8 mouse cellular contexts compared by ENCODE assay signal in the genomic region with DNA sequence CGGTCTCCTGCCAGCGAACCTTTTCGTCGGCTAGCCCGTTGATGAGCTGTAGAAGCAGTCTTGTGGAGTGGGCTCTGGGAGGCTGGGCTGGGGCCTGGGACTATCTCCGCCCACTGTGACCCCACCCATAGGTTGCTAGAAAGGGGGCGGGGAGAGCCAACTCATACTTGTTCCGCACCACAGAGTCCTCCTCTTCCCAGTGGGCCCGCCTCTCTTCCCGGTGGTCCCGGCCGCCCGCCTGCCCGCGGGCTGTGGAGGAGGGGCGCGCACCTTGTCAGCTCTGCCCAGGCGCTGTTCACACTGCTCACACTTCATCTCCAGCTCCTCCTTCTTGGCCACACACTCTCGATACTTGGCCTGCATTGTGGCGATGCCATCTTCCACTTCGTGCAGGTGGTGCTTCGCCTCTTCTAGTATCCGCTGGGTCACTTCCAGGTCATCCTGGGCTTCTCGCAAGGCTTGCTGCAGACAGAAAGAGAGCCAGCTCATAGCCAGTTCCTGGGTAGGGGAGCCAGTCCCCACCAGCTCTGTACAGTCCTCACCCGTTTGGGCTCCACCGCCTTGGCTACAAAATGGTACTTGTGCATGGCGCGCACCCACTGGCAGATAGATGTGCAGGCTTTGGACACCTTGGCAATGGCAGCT. TPM values are rescaled to one million over a fixed set of nuclear protein-coding genes. Genes with fewer than 3 reads are reported as not detected.
DNase-seq lines count a peak whose midpoint lies in the region; ATAC-seq and TF ChIP-seq lines count a peak whose summit lies in the region.

No protein-coding gene starts in this region.

- DNase-seq in kidney, adult 8-10 months, result no peak
- DNase-seq in kidney, postnatal 0 days (ENCODE audit: low spot score), result peak; percentile 93
- peak; percentile 64 for DNase-seq in liver, embryonic 11.5 days (ENCODE audit: low spot score)
- peak; percentile 68 for DNase-seq in neural tube, embryonic 10.5 days (ENCODE audit: extremely low spot score, low spot score)
- DNase-seq in thymus, postnatal 4 days, result peak; percentile 47

- peaks cover 14% of the 10 kb centered on the region for H3K4me1 ChIP-seq in kidney, embryonic 16.5 days (ENCODE audit: insufficient read depth, low read length)
- H3K4me1 ChIP-seq in forebrain, embryonic 13.5 days, result peaks cover 24% of the 10 kb centered on the region
- peaks cover 10% of the 10 kb centered on the region; the same call in 1 of the 2 replicates for H3K4me1 ChIP-seq in kidney, postnatal 0 days (replicated peaks; ENCODE audit: insufficient read depth, low read length)
- H3K4me1 ChIP-seq in liver, embryonic 11.5 days (replicated peaks; ENCODE audit: control insufficient read depth, insufficient read depth, low read length), result peaks cover 6% of the 10 kb centered on the region; the same call in 1 of the 2 replicates

- H3K36me3 ChIP-seq in kidney, embryonic 16.5 days (ENCODE audit: insufficient read depth, low read length), result no peaks in the 10 kb centered on the region
- H3K36me3 ChIP-seq in forebrain, embryonic 13.5 days (ENCODE audit: poor library complexity, severe bottlenecking), result no peaks in the 10 kb centered on the region
- H3K36me3 ChIP-seq in kidney, postnatal 0 days (ENCODE audit: insufficient read depth, low read length), result no peaks in the 10 kb centered on the region
- H3K36me3 ChIP-seq in liver, embryonic 11.5 days (ENCODE audit: control insufficient read depth, insufficient read depth, low read length), result no peaks in the 10 kb centered on the region

- no peaks in the 10 kb centered on the region for H3K27me3 ChIP-seq in kidney, embryonic 16.5 days (ENCODE audit: insufficient read depth, low read length)
- H3K27me3 ChIP-seq in forebrain, embryonic 13.5 days, result no peaks in the 10 kb centered on the region
- H3K27me3 ChIP-seq in kidney, postnatal 0 days (ENCODE audit: insufficient read depth, low read length), result no peaks in the 10 kb centered on the region
- H3K27me3 ChIP-seq in liver, embryonic 11.5 days (replicated peaks; ENCODE audit: control insufficient read depth, insufficient read depth, low read length), result no peaks in the 10 kb centered on the region; the same call in 1 of the 2 replicates

- H3K4me2 ChIP-seq in kidney, embryonic 16.5 days (replicated peaks; ENCODE audit: low read depth, low read length), result peak overlapping the region; percentile 71
- peak overlapping the region; percentile 53 for H3K4me2 ChIP-seq in forebrain, embryonic 13.5 days
- H3K4me2 ChIP-seq in kidney, postnatal 0 days (ENCODE audit: low read length), result peak overlapping the region; percentile 49
- peak overlapping the region; percentile 66 for H3K4me2 ChIP-seq in liver, embryonic 11.5 days

- peak overlapping the region; percentile 46 for H3K4me3 ChIP-seq in kidney, embryonic 16.5 days (ENCODE audit: low read length)
- H3K4me3 ChIP-seq in forebrain, embryonic 13.5 days, result peak overlapping the region; percentile 25
- H3K4me3 ChIP-seq in kidney, postnatal 0 days (replicated peaks; ENCODE audit: low read depth, low read length), result peak overlapping the region; percentile 10
- H3K4me3 ChIP-seq in liver, embryonic 11.5 days (ENCODE audit: low read depth, low read length), result peak overlapping the region; percentile 38

- no peaks in the 10 kb centered on the region for H3K9me3 ChIP-seq in kidney, embryonic 16.5 days (ENCODE audit: low read length)
- no peaks in the 10 kb centered on the region for H3K9me3 ChIP-seq in forebrain, embryonic 13.5 days (replicated peaks)
- H3K9me3 ChIP-seq in kidney, postnatal 0 days (replicated peaks; ENCODE audit: low read length), result no peaks in the 10 kb centered on the region
- H3K9me3 ChIP-seq in liver, embryonic 11.5 days (ENCODE audit: control insufficient read depth, low read length), result no peaks in the 10 kb centered on the region

- peak; percentile 93 for ATAC-seq in kidney, embryonic 16.5 days (ENCODE audit: low FRiP score, low TSS enrichment)
- peak; percentile 62 for ATAC-seq in forebrain, embryonic 13.5 days
- ATAC-seq in kidney, postnatal 0 days (replicated peaks; ENCODE audit: low FRiP score, low read depth), result peak; percentile 86
- ATAC-seq in liver, embryonic 11.5 days (replicated peaks; ENCODE audit: low FRiP score), result peak; percentile 76
- no peak for ATAC-seq in erythroid progenitor cell, adult 5-6 weeks (replicated peaks; ENCODE audit: low FRiP score, poor library complexity, severe bottlenecking)

- TF ChIP-seq CTCF in kidney, postnatal 0 days (IDR thresholded peaks at IDR 0.05; ENCODE audit: low read depth), result no peak

- 12% methylated on average over 27 of the region's 28 CpGs for WGBS in kidney, embryonic 16.5 days
- 14% methylated on average over 27 of the region's 28 CpGs for WGBS in forebrain, embryonic 13.5 days
- 13% methylated on average over 27 of the region's 28 CpGs for WGBS in kidney, postnatal 0 days
- 16% methylated on average over 28 of the region's 28 CpGs for WGBS in liver, embryonic 11.5 days

- peak overlapping the region; percentile 66 for H3K9ac ChIP-seq in kidney, embryonic 16.5 days (replicated peaks; ENCODE audit: low read length)
- H3K9ac ChIP-seq in forebrain, embryonic 13.5 days, result peak overlapping the region; percentile 41; the same call in 1 of the 2 replicates
- peak overlapping the region; percentile 45; the same call in 1 of the 2 replicates for H3K9ac ChIP-seq in kidney, postnatal 0 days (ENCODE audit: low read depth, low read length)
- peak overlapping the region; percentile 46 for H3K9ac ChIP-seq in liver, embryonic 11.5 days (ENCODE audit: low read depth, low read length)

- peak overlapping the region; percentile 68 for H3K27ac ChIP-seq in kidney, embryonic 16.5 days (ENCODE audit: low read length)
- peak overlapping the region; percentile 84 for H3K27ac ChIP-seq in forebrain, embryonic 13.5 days
- H3K27ac ChIP-seq in kidney, postnatal 0 days, result peak overlapping the region; percentile 38; the same call in 1 of the 2 replicates
- no peak overlapping the region for H3K27ac ChIP-seq in liver, embryonic 11.5 days (ENCODE audit: low read depth, low read length)

RNA-seq across cellular contexts. Expression of a gene that starts 18.3 kb away (rescaled TPM):
- 105 and 106 TPM in 2 replicates for polyA plus RNA-seq in kidney, embryonic 16.5 days (2015; fragmentation: Nextera tagmentation; extraction: Ambion mirVana)
- polyA plus RNA-seq in forebrain, embryonic 13.5 days (2015; fragmentation: Nextera tagmentation; extraction: Ambion mirVana), result 128 and 139 TPM in 2 replicates
- 57.8 and 63.4 TPM in 2 replicates for polyA plus RNA-seq in kidney, postnatal 0 days (2015; fragmentation: Nextera tagmentation; extraction: Ambion mirVana)
- 77.2 and 84.4 TPM in 2 replicates for polyA plus RNA-seq in liver, embryonic 11.5 days (2014; fragmentation: Nextera tagmentation; extraction: Ambion mirVana)
- total RNA-seq in erythroid progenitor cell, adult 5-6 weeks (2015; ENCODE audit: low replicate concordance), result 15.5 and 23.8 TPM in 2 replicates
- 42.6 and 58.7 TPM in 2 replicates for total RNA-seq in erythroid progenitor cell, adult 5-6 weeks (2017; ENCODE audit: low replicate concordance)

RNA-seq across cellular contexts. Expression of a gene that starts 18.5 kb away (rescaled TPM):
- 13.9 TPM in 2 replicates for polyA plus RNA-seq in kidney, embryonic 16.5 days (2015; fragmentation: Nextera tagmentation; extraction: Ambion mirVana)
- polyA plus RNA-seq in forebrain, embryonic 13.5 days (2015; fragmentation: Nextera tagmentation; extraction: Ambion mirVana), result 13.2 and 14.7 TPM in 2 replicates
- 16.8 and 18.1 TPM in 2 replicates for polyA plus RNA-seq in kidney, postnatal 0 days (2015; fragmentation: Nextera tagmentation; extraction: Ambion mirVana)
- 14.9 and 15.0 TPM in 2 replicates for polyA plus RNA-seq in liver, embryonic 11.5 days (2014; fragmentation: Nextera tagmentation; extraction: Ambion mirVana)
- 2.1 and 7.2 TPM in 2 replicates for total RNA-seq in erythroid progenitor cell, adult 5-6 weeks (2015; ENCODE audit: low replicate concordance)
- total RNA-seq in erythroid progenitor cell, adult 5-6 weeks (2017; ENCODE audit: low replicate concordance), result 3.1 and 4.4 TPM in 2 replicates

RNA-seq across cellular contexts. Expression of a gene that starts 51.9 kb away (rescaled TPM):
- 5.3 and 5.4 TPM in 2 replicates for polyA plus RNA-seq in kidney, embryonic 16.5 days (2015; fragmentation: Nextera tagmentation; extraction: Ambion mirVana)
- polyA plus RNA-seq in forebrain, embryonic 13.5 days (2015; fragmentation: Nextera tagmentation; extraction: Ambion mirVana), result 0.57 and 0.58 TPM in 2 replicates
- polyA plus RNA-seq in kidney, postnatal 0 days (2015; fragmentation: Nextera tagmentation; extraction: Ambion mirVana), result 6.5 and 7.8 TPM in 2 replicates
- 0.10 TPM in 1 of 2 replicates, not detected in the other for polyA plus RNA-seq in liver, embryonic 11.5 days (2014; fragmentation: Nextera tagmentation; extraction: Ambion mirVana)
- total RNA-seq in erythroid progenitor cell, adult 5-6 weeks (2015; ENCODE audit: low replicate concordance), result not detected in 2 replicates
- not detected in 2 replicates for total RNA-seq in erythroid progenitor cell, adult 5-6 weeks (2017; ENCODE audit: low replicate concordance)

RNA-seq across cellular contexts. Expression of a gene that starts 52.8 kb away (rescaled TPM):
- 419 and 421 TPM in 2 replicates for polyA plus RNA-seq in kidney, embryonic 16.5 days (2015; fragmentation: Nextera tagmentation; extraction: Ambion mirVana)
- 298 and 341 TPM in 2 replicates for polyA plus RNA-seq in forebrain, embryonic 13.5 days (2015; fragmentation: Nextera tagmentation; extraction: Ambion mirVana)
- 197 and 214 TPM in 2 replicates for polyA plus RNA-seq in kidney, postnatal 0 days (2015; fragmentation: Nextera tagmentation; extraction: Ambion mirVana)
- 228 and 245 TPM in 2 replicates for polyA plus RNA-seq in liver, embryonic 11.5 days (2014; fragmentation: Nextera tagmentation; extraction: Ambion mirVana)
- 55.1 and 59.1 TPM in 2 replicates for total RNA-seq in erythroid progenitor cell, adult 5-6 weeks (2015; ENCODE audit: low replicate concordance)
- 48.8 and 49.1 TPM in 2 replicates for total RNA-seq in erythroid progenitor cell, adult 5-6 weeks (2017; ENCODE audit: low replicate concordance)

RNA-seq across cellular contexts. Expression of a gene that starts 54.1 kb away (rescaled TPM):
- polyA plus RNA-seq in kidney, embryonic 16.5 days (2015; fragmentation: Nextera tagmentation; extraction: Ambion mirVana), result 7.4 and 7.7 TPM in 2 replicates
- 3.8 and 5.1 TPM in 2 replicates for polyA plus RNA-seq in forebrain, embryonic 13.5 days (2015; fragmentation: Nextera tagmentation; extraction: Ambion mirVana)
- polyA plus RNA-seq in kidney, postnatal 0 days (2015; fragmentation: Nextera tagmentation; extraction: Ambion mirVana), result 4.3 and 4.4 TPM in 2 replicates
- 1.7 and 1.9 TPM in 2 replicates for polyA plus RNA-seq in liver, embryonic 11.5 days (2014; fragmentation: Nextera tagmentation; extraction: Ambion mirVana)
- 0.36 TPM in 1 of 2 replicates, not detected in the other for total RNA-seq in erythroid progenitor cell, adult 5-6 weeks (2015; ENCODE audit: low replicate concordance)
- total RNA-seq in erythroid progenitor cell, adult 5-6 weeks (2017; ENCODE audit: low replicate concordance), result under 0.01 TPM in 1 of 2 replicates, not detected in the other

Comparison
In these comparisons a context has a peak if more than half of its experiments do, and no peak if none do; other contexts are left out.
1. DNase-seq: peak in kidney, postnatal 0 days (single experiment), liver, embryonic 11.5 days (single experiment), neural tube, embryonic 10.5 days (single experiment) and thymus, postnatal 4 days (single experiment); none in kidney, adult 8-10 months (0 of 2).
2. Peak in every context shown above with its lines, with median percentiles within 50 percentile points of each other: H3K4me2 ChIP-seq, H3K4me3 ChIP-seq and H3K9ac ChIP-seq.